Mouse (Mus musculus): ENCODE results near the gene Kctd19. TPM values are rescaled to one million over a fixed set of nuclear protein-coding genes. Genes with fewer than 3 reads are reported as not detected.

Kctd19 gene
- polyA plus RNA-seq (2016; fragmentation: Nextera tagmentation; extraction: Ambion mirVana): not detected in 2 replicates

DNA sequence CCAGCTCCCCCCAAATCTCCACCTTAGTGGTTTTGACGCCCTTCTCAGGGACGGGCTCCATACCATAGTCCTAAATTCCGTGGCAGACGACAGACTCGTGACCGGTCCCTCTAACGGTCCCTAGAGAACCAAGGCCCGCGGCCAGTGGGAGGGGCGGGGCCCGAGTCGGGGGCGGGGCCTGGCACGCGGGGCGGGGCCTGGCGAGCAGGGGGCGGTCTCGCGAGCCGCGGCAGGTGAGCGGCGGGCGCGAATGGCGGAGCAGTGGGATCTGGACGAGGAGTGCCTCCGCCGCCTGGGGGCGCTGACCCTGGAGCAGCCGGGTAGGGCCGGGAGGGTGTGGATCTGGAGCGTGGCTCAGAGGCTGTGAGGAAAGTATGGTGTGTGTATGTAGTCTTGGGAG, at the start of gene Kctd19, which contains the start of gene Lrrc36:
Kctd19 (minus strand) TSS at position 112 of the 400 bp plus-strand sequence.
Lrrc36 (plus strand) TSS at position 181 of the 400 bp plus-strand sequence.
- WGBS: 3% methylated on average over 34 of the region's 34 CpGs
- Histone ChIP-seq H3K27me3 (peaks cover 27% of the 10 kb centered on the region), H3K4me2 (replicated peaks) (peak within 1 kb of the TSS; percentile 55), H3K36me3 (no peaks in the 10 kb centered on the region), H3K9me3 (no peaks in the 10 kb centered on the region), H3K4me3 (peak within 1 kb of the TSS; percentile 29), H3K27ac (no peak within 1 kb of the TSS), H3K9ac (no peak within 1 kb of the TSS), H3K4me1 (peaks cover 6% of the 10 kb centered on the region; the same call in 1 of the 2 replicates)
- ATAC-seq (ENCODE audit: insufficient number of reproducible peaks, insufficient read depth, low FRiP score, low TSS enrichment): 0 out of 2 replicates have a peak, but pooled peaks have one; percentile 83

DNA sequence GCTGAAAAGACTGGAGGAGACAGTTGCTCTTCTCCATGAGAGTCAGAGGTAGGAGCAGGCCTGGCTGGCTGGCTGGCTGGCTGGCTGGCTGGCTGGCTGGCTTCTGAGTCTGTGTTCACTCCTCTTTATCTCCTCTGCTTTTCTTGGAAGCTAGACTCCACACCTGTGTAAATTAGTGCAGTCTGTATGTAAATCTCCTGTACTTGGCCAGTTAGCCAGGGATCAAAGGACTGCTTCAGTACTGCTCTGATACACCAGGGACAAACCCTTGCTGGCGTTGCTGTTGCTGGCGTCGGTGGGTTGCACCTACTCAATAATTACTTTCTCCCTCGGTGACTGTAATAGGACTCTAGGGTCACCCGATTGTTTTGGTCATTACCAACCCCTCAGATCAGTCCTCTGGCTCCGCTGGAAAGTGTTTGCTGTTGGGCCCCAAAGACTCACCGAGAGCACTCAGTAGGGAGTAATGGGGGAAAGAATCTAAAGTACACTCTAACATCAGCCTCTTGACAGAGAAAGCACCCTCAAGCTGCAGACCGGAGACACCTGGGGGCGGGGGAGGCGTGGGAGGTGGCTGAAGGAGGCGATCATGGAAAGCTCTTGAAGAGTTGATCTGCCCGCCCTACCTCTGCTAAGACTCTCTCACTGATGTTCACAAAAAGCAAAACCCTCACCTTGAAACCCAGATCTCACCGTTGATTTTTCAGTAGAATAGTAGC, 47.9 kb upstream of the Kctd19 start:
- no peak for ATAC-seq (ENCODE audit: insufficient number of reproducible peaks, insufficient read depth, low FRiP score, low TSS enrichment)
- Histone ChIP-seq H3K4me3 (no peak overlapping the region), H3K9me3 (no peaks in the 10 kb centered on the region), H3K4me1 (no peaks in the 10 kb centered on the region), H3K9ac (no peak overlapping the region), H3K27ac (no peak overlapping the region), H3K27me3 (no peaks in the 10 kb centered on the region), H3K4me2 (replicated peaks) (no peak overlapping the region), H3K36me3 (no peaks in the 10 kb centered on the region)
- 61% methylated on average over 13 of the region's 13 CpGs for WGBS

- no peak overlapping the region for H3K9ac ChIP-seq
- H3K4me1 ChIP-seq: no peaks in the 10 kb centered on the region
- no peak overlapping the region for H3K4me3 ChIP-seq
- H3K9me3 ChIP-seq: no peaks in the 10 kb centered on the region
- WGBS: 65% methylated on average over 10 of the region's 10 CpGs
- H3K27me3 ChIP-seq: no peaks in the 10 kb centered on the region
- no peak for ATAC-seq (ENCODE audit: insufficient number of reproducible peaks, insufficient read depth, low FRiP score, low TSS enrichment)
- no peaks in the 10 kb centered on the region for H3K36me3 ChIP-seq
- no peak overlapping the region for H3K4me2 ChIP-seq (replicated peaks)
- H3K27ac ChIP-seq: no peak overlapping the region
Observed at GRCm38 (mm10) chr8:105455218-105455617, 41.9 kb upstream of the Kctd19 start.

- Histone ChIP-seq H3K27ac (no peak overlapping the region), H3K36me3 (no peaks in the 10 kb centered on the region), H3K9ac (no peak overlapping the region), H3K4me2 (replicated peaks) (no peak overlapping the region), H3K9me3 (no peaks in the 10 kb centered on the region), H3K4me3 (no peak overlapping the region), H3K27me3 (no peaks in the 10 kb centered on the region), H3K4me1 (no peaks in the 10 kb centered on the region)
- no peak for ATAC-seq (ENCODE audit: insufficient number of reproducible peaks, insufficient read depth, low FRiP score, low TSS enrichment)
- 72% methylated on average over 5 of the region's 5 CpGs for WGBS
Observed at GRCm38 (mm10) chr8:105454088-105454487, 40.8 kb upstream of the Kctd19 start.

GRCm38 (mm10) chr8:105453296-105453695, 40.0 kb upstream of the Kctd19 start:
- Histone ChIP-seq H3K4me3 (no peak overlapping the region), H3K27me3 (no peaks in the 10 kb centered on the region), H3K9me3 (no peaks in the 10 kb centered on the region), H3K4me1 (no peaks in the 10 kb centered on the region), H3K9ac (no peak overlapping the region), H3K4me2 (replicated peaks) (no peak overlapping the region), H3K27ac (no peak overlapping the region), H3K36me3 (no peaks in the 10 kb centered on the region)
- 72% methylated on average over 5 of the region's 5 CpGs for WGBS
- ATAC-seq (ENCODE audit: insufficient number of reproducible peaks, insufficient read depth, low FRiP score, low TSS enrichment): no peak

- H3K4me1 ChIP-seq: no peaks in the 10 kb centered on the region
- 67% methylated on average over 15 of the region's 15 CpGs for WGBS
- H3K27me3 ChIP-seq: no peaks in the 10 kb centered on the region
- no peak for ATAC-seq (ENCODE audit: insufficient number of reproducible peaks, insufficient read depth, low FRiP score, low TSS enrichment)
- no peak overlapping the region for H3K4me2 ChIP-seq (replicated peaks)
- H3K9me3 ChIP-seq: no peaks in the 10 kb centered on the region
- H3K9ac ChIP-seq: no peak overlapping the region
- H3K4me3 ChIP-seq: no peak overlapping the region
- no peak overlapping the region for H3K27ac ChIP-seq
- H3K36me3 ChIP-seq: no peaks in the 10 kb centered on the region
Observed at GRCm38 (mm10) chr8:105451903-105452603, 38.8 kb upstream of the Kctd19 start.

DNA sequence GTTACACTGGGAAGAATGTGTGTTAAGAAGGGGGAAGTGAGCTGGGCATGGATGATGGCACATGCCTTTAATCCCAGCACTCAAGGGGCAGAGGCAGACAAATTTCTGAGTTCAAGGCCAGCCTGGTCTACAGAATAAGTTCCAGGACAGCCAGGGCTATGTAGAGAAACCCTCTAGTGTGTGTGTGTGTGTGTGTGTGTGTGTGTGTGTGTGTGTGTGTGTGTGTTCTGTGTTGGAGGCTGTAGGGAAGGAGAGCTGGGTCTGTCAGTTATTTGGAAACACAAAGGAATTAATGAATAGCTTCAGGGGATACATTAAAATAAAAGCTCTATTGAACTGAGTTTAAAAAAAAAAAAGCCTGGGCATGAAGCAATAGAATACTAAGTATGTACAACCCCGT, 37.7 kb upstream of the Kctd19 start:
- Histone ChIP-seq H3K4me3 (no peak overlapping the region), H3K9me3 (no peaks in the 10 kb centered on the region), H3K27ac (no peak overlapping the region), H3K36me3 (no peaks in the 10 kb centered on the region), H3K4me2 (replicated peaks) (no peak overlapping the region), H3K27me3 (no peaks in the 10 kb centered on the region), H3K9ac (no peak overlapping the region), H3K4me1 (peaks cover 3% of the 10 kb centered on the region; the same call in 1 of the 2 replicates)
- ATAC-seq (ENCODE audit: insufficient number of reproducible peaks, insufficient read depth, low FRiP score, low TSS enrichment): no peak
- 50% methylated on average over 1 of the region's 1 CpGs for WGBS

- no peak overlapping the region for H3K4me3 ChIP-seq
- no peak for ATAC-seq (ENCODE audit: insufficient number of reproducible peaks, insufficient read depth, low FRiP score, low TSS enrichment)
- H3K27ac ChIP-seq: no peak overlapping the region
- 83% methylated on average over 5 of the region's 5 CpGs for WGBS
- H3K4me2 ChIP-seq (replicated peaks): no peak overlapping the region
- H3K27me3 ChIP-seq: no peaks in the 10 kb centered on the region
- H3K9me3 ChIP-seq: no peaks in the 10 kb centered on the region
- peaks cover 9% of the 10 kb centered on the region; the same call in 1 of the 2 replicates for H3K4me1 ChIP-seq
- H3K9ac ChIP-seq: no peak overlapping the region
- H3K36me3 ChIP-seq: no peaks in the 10 kb centered on the region
Observed at GRCm38 (mm10) chr8:105448596-105448995, 35.3 kb upstream of the Kctd19 start.

DNA sequence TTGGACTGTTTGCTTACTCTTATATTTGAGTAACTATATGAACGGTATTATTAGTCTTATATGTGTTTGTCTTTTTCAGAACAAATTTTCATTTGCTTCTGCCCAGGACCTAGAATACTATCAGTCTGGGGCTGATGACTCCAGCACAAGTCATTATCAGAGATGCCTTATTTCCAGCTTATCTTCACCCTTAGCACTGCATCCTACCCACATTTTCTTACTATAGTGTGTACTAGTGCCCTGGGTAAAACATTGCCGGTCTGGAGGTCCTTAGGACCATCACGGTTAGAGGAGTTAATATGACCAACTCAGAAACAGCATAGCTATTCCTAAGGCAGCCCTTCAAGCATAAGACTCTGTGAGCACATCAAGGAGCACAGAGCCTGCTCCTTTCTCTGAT, 34.9 kb upstream of the Kctd19 start:
- no peak overlapping the region for H3K27ac ChIP-seq
- no peaks in the 10 kb centered on the region for H3K9me3 ChIP-seq
- H3K27me3 ChIP-seq: no peaks in the 10 kb centered on the region
- peaks cover 9% of the 10 kb centered on the region; the same call in 1 of the 2 replicates for H3K4me1 ChIP-seq
- no peak overlapping the region for H3K4me3 ChIP-seq
- ATAC-seq (ENCODE audit: insufficient number of reproducible peaks, insufficient read depth, low FRiP score, low TSS enrichment): no peak
- WGBS: 94% methylated on average over 3 of the region's 3 CpGs
- H3K4me2 ChIP-seq (replicated peaks): no peak overlapping the region
- H3K36me3 ChIP-seq: no peaks in the 10 kb centered on the region
- no peak overlapping the region for H3K9ac ChIP-seq

- H3K4me3 ChIP-seq: no peak overlapping the region
- no peak for ATAC-seq (ENCODE audit: insufficient number of reproducible peaks, insufficient read depth, low FRiP score, low TSS enrichment)
- H3K27ac ChIP-seq: no peak overlapping the region
- H3K4me2 ChIP-seq (replicated peaks): no peak overlapping the region
- no peak overlapping the region for H3K9ac ChIP-seq
- no peaks in the 10 kb centered on the region for H3K36me3 ChIP-seq
- 20% methylated on average over 4 of the region's 4 CpGs for WGBS
- peaks cover 9% of the 10 kb centered on the region; the same call in 1 of the 2 replicates for H3K4me1 ChIP-seq
- no peaks in the 10 kb centered on the region for H3K9me3 ChIP-seq
- H3K27me3 ChIP-seq: no peaks in the 10 kb centered on the region
Observed at GRCm38 (mm10) chr8:105446127-105446552, 32.8 kb upstream of the Kctd19 start.

DNA sequence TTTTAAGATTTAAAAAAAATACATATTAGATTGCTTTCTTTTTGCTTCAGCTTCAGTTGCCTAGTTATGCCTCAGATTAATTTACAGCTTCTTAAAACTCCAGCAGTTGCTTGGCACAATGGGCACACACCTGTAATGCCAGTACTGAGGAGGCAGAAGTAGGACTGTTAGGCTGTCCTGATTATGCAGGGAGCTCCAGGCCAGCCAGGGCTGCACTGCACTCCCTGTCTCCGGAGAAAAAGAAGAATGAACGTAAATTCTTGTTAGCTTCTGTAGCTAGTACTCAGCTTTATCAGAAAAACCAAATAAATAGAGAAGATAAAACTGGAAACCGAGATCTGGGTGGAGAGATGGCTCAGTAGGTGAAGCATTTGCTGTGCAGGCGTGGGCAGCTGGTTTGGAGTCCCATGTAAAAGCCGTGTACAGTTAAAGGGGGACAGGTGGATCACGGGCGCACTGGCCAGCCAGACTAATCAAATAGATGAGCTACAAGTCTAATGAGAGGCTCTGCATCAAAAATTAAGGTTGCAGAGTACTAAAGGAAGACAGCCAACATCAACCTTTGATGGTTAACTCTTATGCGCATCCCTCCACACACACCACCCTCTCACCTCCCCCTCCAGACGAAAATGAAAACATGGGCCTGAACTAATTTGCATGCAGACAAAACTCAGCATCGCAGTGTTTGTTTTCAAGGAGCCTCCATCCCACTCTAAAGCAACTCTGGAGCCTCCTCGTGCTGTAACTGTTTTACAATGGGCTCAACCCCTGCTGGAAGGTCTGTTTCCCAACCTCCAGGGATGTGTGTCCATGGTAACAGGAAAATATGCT, 32.2 kb upstream of the Kctd19 start:
- Histone ChIP-seq H3K4me3 (no peak overlapping the region), H3K27me3 (no peaks in the 10 kb centered on the region), H3K9ac (no peak overlapping the region), H3K4me2 (replicated peaks) (no peak overlapping the region), H3K4me1 (peaks cover 9% of the 10 kb centered on the region; the same call in 1 of the 2 replicates), H3K27ac (0 out of 2 replicates have a peak overlapping the region, but pooled peaks have one; percentile 1), H3K36me3 (no peaks in the 10 kb centered on the region), H3K9me3 (no peaks in the 10 kb centered on the region)
- no peak for ATAC-seq (ENCODE audit: insufficient number of reproducible peaks, insufficient read depth, low FRiP score, low TSS enrichment)
- 43% methylated on average over 11 of the region's 11 CpGs for WGBS
